Mouse (Mus musculus): ENCODE data around the gene Dkk1. TPM values are rescaled to one million over a fixed set of nuclear protein-coding genes. Genes with fewer than 3 reads are reported as not detected.
"Not testable (repeated sequence)": the region's sequence is repeated elsewhere in the genome, so short reads cannot be mapped to it uniquely, and the experiment has no call there.

The Dkk1 gene
- 1.3 and 1.8 TPM in 2 replicates for polyA plus RNA-seq (2015; fragmentation: Nextera tagmentation; extraction: Ambion mirVana)

DNA sequence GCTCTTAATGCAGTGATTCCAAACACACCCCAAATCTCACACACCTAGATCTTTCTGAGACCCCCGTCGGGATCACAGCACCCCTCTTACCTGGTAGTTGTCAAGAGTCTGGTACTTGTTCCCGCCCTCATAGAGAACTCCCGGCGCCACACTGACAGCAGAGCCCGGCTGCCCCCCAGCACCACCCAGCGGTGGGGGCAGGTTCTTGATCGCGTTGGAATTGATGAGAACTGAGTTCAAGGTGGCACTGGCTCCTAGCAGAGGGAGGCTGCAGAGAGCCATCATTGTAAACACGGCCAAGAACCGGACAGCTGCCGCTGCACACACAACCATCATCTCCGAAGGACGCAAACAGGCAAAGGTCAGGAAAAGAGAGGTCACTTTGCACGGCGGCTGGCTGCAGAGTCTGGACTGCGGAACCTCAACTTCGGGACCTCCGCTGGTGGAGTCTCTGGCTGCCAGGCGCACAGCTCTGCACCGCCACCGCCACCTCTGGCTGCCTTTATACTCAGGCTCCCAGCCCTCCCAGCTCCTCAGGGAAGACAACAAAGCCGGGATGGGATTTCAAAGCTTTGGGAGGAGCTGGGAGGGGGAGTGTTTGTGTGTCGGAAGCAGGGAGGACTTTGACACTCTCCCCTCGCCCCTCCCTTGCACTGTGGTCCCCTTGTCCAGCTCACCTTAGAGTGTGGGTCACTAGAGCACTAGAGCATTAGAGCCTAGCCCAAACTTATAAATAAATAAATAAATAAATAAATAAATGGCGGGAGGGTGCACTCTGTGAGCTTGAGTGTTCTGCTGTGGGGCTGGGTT is at the start of gene Dkk1:
Gene Dkk1 (minus strand): TSS at position 622 of the 810 bp plus-strand sequence.
- peaks cover 28% of the 10 kb centered on the region for H3K4me1 ChIP-seq (replicated peaks)
- H3K27me3 ChIP-seq, result peaks cover 87% of the 10 kb centered on the region
- H3K27ac ChIP-seq (replicated peaks), result no peak within 1 kb of the TSS
- peak within 1 kb of the TSS; percentile 57 for H3K9ac ChIP-seq
- H3K4me3 ChIP-seq, result peak within 1 kb of the TSS; percentile 41
- H3K36me3 ChIP-seq, result no peaks in the 10 kb centered on the region
- WGBS, result under 1% methylated on average over 26 of the region's 26 CpGs
- H3K4me2 ChIP-seq, result peak within 1 kb of the TSS; percentile 64
- no peaks in the 10 kb centered on the region for H3K9me3 ChIP-seq
- ATAC-seq (ENCODE audit: low read depth), result peak; percentile 81

- ATAC-seq (ENCODE audit: low read depth), result no peak
- WGBS, result 73% methylated on average over 3 of the region's 3 CpGs
Measured at GRCm38 (mm10) chr19:30586366-30586765, 36.9 kb upstream of the Dkk1 start.

GRCm38 (mm10) chr19:30564516-30564915 is 15.1 kb upstream of the Dkk1 start:
- Histone ChIP-seq H3K27me3 (no peaks in the 10 kb centered on the region), H3K4me1 (replicated peaks) (no peaks in the 10 kb centered on the region), H3K9me3 (peaks cover 6% of the 10 kb centered on the region; the same call in 1 of the 2 replicates), H3K4me2 (no peak overlapping the region), H3K27ac (replicated peaks) (no peak overlapping the region), H3K36me3 (no peaks in the 10 kb centered on the region), H3K9ac (no peak overlapping the region), H3K4me3 (no peak overlapping the region)
- no peak for ATAC-seq (ENCODE audit: low read depth)
- WGBS, result 32% methylated on average over 6 of the region's 6 CpGs

More at GRCm38 (mm10) chr19:30586366-30586765, 36.9 kb upstream of the Dkk1 start:
- no peaks in the 10 kb centered on the region for H3K9me3 ChIP-seq
- no peaks in the 10 kb centered on the region for H3K36me3 ChIP-seq
- no peak overlapping the region for H3K9ac ChIP-seq
- no peaks in the 10 kb centered on the region for H3K27me3 ChIP-seq
- no peaks in the 10 kb centered on the region for H3K4me1 ChIP-seq (replicated peaks)
- no peak overlapping the region for H3K4me2 ChIP-seq
- no peak overlapping the region for H3K4me3 ChIP-seq
- H3K27ac ChIP-seq (replicated peaks), result no peak overlapping the region

DNA sequence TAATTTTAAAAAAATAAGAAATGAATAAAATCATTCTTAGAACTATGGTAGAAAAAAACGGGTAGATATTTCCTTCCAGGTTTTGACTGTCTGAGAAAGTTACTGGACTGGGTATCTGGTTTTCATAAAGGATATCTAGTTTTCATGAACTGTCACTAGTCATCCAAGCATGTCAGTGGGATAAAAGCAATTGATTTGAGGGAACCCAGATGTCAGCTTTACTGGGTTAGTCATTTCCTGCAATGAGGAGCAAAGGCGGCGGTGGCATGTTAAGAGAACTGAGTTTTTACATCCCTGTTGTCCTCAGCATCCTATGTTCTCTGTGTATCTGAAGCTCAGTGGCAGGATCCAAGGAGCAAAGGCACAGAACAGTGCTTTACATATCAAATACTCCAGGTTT is 14.4 kb upstream of the Dkk1 start:
- no peak overlapping the region for H3K4me3 ChIP-seq
- ATAC-seq (ENCODE audit: low read depth), result no peak
- no peak overlapping the region for H3K27ac ChIP-seq (replicated peaks)
- H3K36me3 ChIP-seq, result no peaks in the 10 kb centered on the region
- no peaks in the 10 kb centered on the region for H3K27me3 ChIP-seq
- 89% methylated on average over 3 of the region's 3 CpGs for WGBS
- H3K4me1 ChIP-seq (replicated peaks), result no peaks in the 10 kb centered on the region
- no peak overlapping the region for H3K4me2 ChIP-seq
- H3K9me3 ChIP-seq, result peaks cover 6% of the 10 kb centered on the region; the same call in 1 of the 2 replicates
- no peak overlapping the region for H3K9ac ChIP-seq

DNA sequence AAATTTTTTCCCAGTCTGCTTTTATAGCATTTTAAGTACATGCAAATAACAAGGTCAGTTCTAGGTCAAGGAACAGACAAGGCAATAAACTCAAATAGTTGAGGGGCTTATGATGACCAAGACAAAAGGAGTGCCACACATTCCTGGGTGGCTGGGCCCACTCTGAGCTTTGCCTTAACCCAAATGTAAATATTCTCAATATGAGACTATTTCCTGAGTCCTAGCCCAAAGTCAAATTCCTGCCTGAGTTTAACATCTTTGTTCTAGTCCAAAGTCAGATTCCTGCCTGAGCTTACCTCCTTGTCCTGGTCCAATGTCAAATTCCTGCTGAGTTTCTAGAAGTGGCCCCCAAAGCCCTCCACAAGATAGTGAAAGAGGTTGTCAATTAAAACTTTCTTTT is 8.6 kb upstream of the Dkk1 start:
- peaks cover 6% of the 10 kb centered on the region; the same call in 1 of the 2 replicates for H3K9me3 ChIP-seq
- H3K36me3 ChIP-seq, result no peaks in the 10 kb centered on the region
- H3K27me3 ChIP-seq, result 0 out of 2 replicates have a peak, but pooled peaks cover 8% of the 10 kb centered on the region
- no peak overlapping the region for H3K9ac ChIP-seq
- no peak for ATAC-seq (ENCODE audit: low read depth)
- no peak overlapping the region for H3K4me2 ChIP-seq
- no peak overlapping the region for H3K4me3 ChIP-seq
- H3K4me1 ChIP-seq (replicated peaks), result peaks cover 8% of the 10 kb centered on the region; the same call in 1 of the 2 replicates
- no peak overlapping the region for H3K27ac ChIP-seq (replicated peaks)

DNA sequence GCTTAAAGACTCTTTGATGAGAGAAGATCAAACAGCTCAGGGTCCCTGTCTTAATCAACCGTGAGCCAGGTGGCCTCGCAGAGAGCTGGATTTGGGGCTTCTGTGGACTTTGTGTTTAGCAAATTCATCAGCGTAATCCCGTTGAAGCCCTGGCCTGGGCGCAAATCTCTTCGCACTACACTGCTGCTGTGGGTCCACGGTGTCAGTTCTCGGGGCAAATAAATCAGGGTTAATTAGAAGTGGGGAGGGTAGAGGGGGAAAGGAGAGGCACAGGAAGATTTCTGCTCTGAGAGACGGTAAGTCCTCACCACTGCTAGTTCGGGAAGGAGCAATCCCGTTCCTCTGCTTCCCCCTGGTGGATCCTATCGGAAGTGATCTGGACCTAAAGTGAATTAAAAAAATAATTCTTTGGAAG is 5.0 kb upstream of the Dkk1 start:
- H3K27ac ChIP-seq (replicated peaks), result no peak overlapping the region
- peaks cover 42% of the 10 kb centered on the region for H3K27me3 ChIP-seq
- under 1% methylated on average over 12 of the region's 12 CpGs for WGBS
- H3K4me3 ChIP-seq, result peak overlapping the region; percentile 30
- H3K9ac ChIP-seq, result peak overlapping the region; percentile 70
- H3K4me1 ChIP-seq (replicated peaks), result peaks cover 18% of the 10 kb centered on the region
- no peaks in the 10 kb centered on the region for H3K36me3 ChIP-seq
- peak; percentile 83 for ATAC-seq (ENCODE audit: low read depth)
- H3K4me2 ChIP-seq, result peak overlapping the region; percentile 58
- H3K9me3 ChIP-seq, result no peaks in the 10 kb centered on the region

- 2% methylated on average over 4 of the region's 4 CpGs for WGBS
- Histone ChIP-seq H3K27me3 (peaks cover 49% of the 10 kb centered on the region), H3K4me3 (no peak overlapping the region), H3K4me2 (no peak overlapping the region), H3K9me3 (no peaks in the 10 kb centered on the region), H3K27ac (replicated peaks) (no peak overlapping the region), H3K4me1 (replicated peaks) (peaks cover 25% of the 10 kb centered on the region), H3K36me3 (no peaks in the 10 kb centered on the region), H3K9ac (no peak overlapping the region)
- no peak for ATAC-seq (ENCODE audit: low read depth)
Measured at GRCm38 (mm10) chr19:30553740-30554139, 4.3 kb upstream of the Dkk1 start.

- Histone ChIP-seq H3K36me3 (no peaks in the 10 kb centered on the region), H3K9ac (no peak overlapping the region), H3K27me3 (peaks cover 64% of the 10 kb centered on the region), H3K4me1 (replicated peaks) (peaks cover 31% of the 10 kb centered on the region), H3K4me3 (no peak overlapping the region), H3K4me2 (no peak overlapping the region), H3K27ac (replicated peaks) (no peak overlapping the region), H3K9me3 (no peaks in the 10 kb centered on the region)
- 70% methylated on average over 8 of the region's 8 CpGs for WGBS
- ATAC-seq (ENCODE audit: low read depth), result no peak
Measured at GRCm38 (mm10) chr19:30552260-30552659, 2.8 kb upstream of the Dkk1 start.

- Histone ChIP-seq H3K9me3 (no peaks in the 10 kb centered on the region), H3K27me3 (peaks cover 85% of the 10 kb centered on the region), H3K27ac (replicated peaks) (no peak overlapping the region), H3K36me3 (no peaks in the 10 kb centered on the region), H3K9ac (peak overlapping the region; percentile 57), H3K4me2 (peak overlapping the region; percentile 64), H3K4me1 (replicated peaks) (peaks cover 31% of the 10 kb centered on the region), H3K4me3 (peak overlapping the region; percentile 41)
- WGBS, result 1% methylated on average over 17 of the region's 17 CpGs
- no peak; the same call in 1 of the 2 replicates for ATAC-seq (ENCODE audit: low read depth)
Measured at GRCm38 (mm10) chr19:30549854-30550647, 586 bp upstream of the Dkk1 start.

GRCm38 (mm10) chr19:30548411-30549043 is 938 bp downstream of the Dkk1 start:
- Histone ChIP-seq H3K4me3 (peak overlapping the region; percentile 41), H3K27me3 (peaks cover 88% of the 10 kb centered on the region), H3K9ac (peak overlapping the region; percentile 57; the same call in 1 of the 2 replicates), H3K4me1 (replicated peaks) (peaks cover 23% of the 10 kb centered on the region), H3K9me3 (no peaks in the 10 kb centered on the region), H3K36me3 (no peaks in the 10 kb centered on the region), H3K4me2 (peak overlapping the region; percentile 64), H3K27ac (replicated peaks) (no peak overlapping the region)
- under 1% methylated on average over 23 of the region's 23 CpGs for WGBS
- ATAC-seq (ENCODE audit: low read depth), result peak; percentile 66

GRCm38 (mm10) chr19:30539365-30539941 is 10.0 kb downstream of the Dkk1 start:
- ATAC-seq (ENCODE audit: low read depth); H3K9me3 ChIP-seq; H3K36me3 ChIP-seq; H3K4me1 ChIP-seq (replicated peaks); H3K27ac ChIP-seq (replicated peaks): not testable (repeated sequence)
- 3% methylated on average over 42 of the region's 44 CpGs for WGBS
- Histone ChIP-seq H3K4me2 (peak overlapping the region; percentile 66), H3K4me3 (peak overlapping the region; percentile 46), H3K27me3 (peaks cover 31% of the 10 kb centered on the region; the same call in 1 of the 2 replicates), H3K9ac (peak overlapping the region; percentile 68)

Data from neural tube, embryonic 13.5 days (tissue).